Mouse (Mus musculus) urinary bladder, postnatal 36 days (tissue): Measurements from ENCODE around the gene Nub1.
"Not testable (repeated sequence)": the region's sequence is repeated elsewhere in the genome, so short reads cannot be mapped to it uniquely, and the experiment has no call there.

Experiments
- DNase-seq, 2 experiments: peaks; one replicate each; pipeline ENCODE4 v3.0.0; 2022; ENCODE audit warnings: low spot score in 2 of 2, mixed read lengths in 1 of 2

Gene Nub1

DNA sequence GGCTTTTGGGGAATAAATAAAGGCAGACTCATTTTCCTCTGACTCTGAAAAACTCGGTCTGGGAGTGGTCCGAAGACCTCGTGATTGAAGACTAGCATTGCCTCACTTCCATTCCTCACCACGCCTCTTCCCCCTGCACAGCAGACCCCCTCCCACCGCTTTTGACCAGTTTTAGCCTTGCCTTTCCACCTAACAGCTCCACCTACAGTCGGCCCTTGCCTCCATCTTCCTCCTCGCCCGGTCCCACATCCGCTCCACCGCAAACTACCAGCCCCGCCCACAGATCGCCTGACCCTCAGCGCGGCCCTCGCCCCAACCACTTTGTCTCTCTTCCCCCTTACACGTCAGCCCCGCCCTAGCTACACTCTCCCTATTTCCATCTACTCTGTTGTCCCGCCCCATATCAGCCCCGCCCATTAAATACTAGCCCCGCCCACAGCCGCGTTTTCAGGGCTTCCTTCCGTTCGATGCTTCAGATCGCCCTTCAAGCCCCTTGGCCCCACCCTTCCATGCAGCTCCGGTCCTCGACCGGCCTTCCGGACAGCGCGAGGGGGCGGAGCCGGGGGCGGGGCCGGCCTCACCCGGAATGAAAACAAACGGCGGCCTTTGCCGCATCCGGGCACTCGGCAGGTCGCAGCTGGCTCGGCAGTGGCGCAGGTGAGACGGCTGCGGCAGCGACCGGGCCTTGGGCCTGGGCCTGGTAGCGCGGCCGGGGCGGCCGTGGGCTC is at the start of gene Nub1:
Gene Nub1, plus strand, starts transcription at position 167 of the 728 bp plus-strand sequence.
- DNase-seq: peak; percentile 95 to 98

DNA sequence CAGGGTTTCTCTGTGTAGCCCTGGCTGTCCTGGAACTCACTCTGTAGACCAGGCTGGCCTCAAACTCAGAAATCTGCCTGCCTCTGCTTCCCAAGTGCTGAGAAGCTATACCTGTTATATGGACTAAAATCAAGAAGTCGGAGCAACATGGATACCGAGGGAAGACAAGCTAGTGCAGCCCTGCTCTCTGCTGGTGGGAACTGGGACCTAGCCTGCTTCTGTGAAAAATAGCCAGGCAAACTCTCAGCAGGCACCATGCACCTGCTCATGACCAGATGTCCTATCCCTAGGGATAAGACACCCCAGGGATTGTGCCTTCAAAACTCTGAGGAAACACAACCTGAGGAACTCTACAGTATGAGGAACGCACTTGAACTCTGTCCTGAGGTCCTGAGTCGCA is 48.3 kb upstream of the Nub1 start:
- no peak for DNase-seq

DNA sequence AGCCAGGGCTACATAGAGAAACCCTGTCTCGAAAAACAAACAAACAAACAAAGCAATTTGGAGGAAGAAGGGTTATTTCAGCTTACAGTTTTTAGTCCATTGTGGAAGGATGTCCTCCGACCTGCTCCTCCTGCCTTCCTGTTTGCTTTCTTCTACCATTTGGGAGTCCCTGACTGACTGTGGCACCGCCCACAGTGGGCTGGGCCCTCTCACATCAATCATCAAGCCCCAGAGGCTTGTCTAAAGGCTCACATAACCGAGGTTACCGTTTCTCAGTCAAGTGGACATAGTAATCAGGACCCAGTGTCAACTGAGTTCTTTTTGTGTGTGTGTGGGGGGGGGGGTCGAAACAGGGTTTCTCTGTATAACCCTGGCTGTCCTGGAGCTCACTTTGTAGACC is 47.2 kb upstream of the Nub1 start:
- no peak for DNase-seq

DNA sequence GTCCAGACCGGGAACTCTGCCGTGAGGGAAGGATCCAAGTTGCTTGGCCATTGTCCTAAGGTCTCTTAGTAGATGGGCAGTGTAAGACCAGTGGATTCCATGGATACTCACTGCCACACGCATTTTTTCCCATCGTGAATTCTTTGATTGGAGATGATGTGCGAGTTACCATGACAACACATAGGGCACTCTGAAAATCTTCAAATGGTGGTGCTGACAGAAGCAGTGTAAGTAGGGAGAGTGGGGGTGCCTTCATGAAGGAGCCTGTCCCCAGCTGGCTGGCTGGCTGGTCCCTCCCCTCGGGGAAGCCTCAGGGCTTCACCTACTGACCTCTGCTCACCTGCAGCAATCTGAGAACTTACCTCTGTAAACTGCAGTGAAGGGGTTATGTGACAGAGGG is 46.3 kb upstream of the Nub1 start:
- DNase-seq: no peak

DNA sequence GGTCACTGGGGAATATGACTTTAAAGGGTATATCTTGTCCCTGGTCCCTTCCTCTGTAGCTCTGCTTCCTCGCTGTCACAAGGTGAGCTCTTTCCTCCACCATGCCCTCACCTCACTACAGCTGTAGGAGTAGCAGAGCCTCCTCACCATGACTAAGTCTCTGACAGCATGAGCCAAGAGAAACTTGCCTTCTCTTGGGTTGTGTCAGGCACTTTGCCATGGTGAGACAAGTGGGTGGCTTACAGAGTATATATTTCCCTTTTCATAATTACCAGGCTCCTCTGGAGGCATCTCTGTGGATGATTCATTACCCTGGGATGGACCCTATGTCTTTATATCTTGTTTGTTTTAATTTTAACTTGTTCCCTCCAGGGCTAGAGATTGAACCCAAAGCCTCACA is 39.9 kb upstream of the Nub1 start:
- DNase-seq: no peak

DNA sequence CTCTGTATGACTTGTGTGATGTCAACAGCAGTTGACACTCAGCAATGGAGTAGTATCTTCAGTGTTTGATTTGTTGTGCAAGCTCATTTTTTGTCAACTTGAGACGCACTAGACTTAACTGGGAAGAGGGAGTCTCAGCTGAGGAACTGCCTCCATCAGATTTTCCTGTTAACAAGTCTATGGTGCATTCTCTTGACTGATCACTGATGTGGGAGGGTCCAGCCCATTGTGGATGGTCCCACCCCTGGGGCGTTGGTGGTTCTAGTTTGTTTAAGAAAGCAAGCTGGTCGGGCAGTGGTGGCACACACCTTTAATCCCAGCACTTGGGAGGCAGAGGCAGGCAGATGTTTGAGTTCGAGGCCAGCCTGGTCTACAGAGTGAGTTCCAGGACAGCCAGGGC is 36.1 kb upstream of the Nub1 start:
- DNase-seq: no peak

DNA sequence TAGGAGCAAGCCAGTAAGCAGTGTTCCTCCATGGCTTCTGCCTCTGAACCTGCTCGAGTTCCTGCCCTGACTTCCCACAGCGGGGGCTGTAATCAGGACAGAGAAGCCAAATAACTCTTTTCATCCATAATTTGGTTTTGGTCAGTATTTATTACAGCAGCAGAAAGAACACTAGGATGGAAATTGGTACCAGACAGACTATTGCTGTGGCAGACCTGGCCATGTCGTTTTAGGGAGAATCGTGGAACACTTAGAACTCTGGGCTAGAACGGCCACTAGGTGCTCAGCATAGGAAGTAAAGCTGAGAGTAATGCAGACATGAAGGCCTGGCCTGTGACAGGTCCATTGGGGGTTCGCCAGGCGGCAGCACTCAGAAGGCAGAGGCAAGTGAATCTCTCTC is 35.6 kb upstream of the Nub1 start:
- DNase-seq: no peak

DNA sequence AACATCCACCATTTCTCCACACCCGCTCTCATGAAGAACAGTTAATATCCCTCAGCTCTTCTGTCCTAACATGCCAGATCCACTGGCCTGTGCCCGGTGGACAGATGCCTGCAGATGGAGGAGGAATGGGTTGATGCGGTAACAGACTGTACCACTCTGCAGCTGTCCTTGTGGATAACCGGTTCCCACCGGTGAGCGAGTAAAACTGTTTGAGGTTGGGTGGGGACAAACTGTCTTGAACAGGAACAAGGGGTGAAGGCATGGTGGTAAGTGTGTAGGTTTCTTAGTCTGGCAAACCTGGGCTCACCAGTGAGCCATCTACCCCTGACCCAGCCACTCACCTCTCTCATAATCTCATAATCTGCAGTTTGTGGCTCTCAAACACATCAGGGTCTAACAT is 34.0 kb upstream of the Nub1 start:
- DNase-seq: no peak

DNA sequence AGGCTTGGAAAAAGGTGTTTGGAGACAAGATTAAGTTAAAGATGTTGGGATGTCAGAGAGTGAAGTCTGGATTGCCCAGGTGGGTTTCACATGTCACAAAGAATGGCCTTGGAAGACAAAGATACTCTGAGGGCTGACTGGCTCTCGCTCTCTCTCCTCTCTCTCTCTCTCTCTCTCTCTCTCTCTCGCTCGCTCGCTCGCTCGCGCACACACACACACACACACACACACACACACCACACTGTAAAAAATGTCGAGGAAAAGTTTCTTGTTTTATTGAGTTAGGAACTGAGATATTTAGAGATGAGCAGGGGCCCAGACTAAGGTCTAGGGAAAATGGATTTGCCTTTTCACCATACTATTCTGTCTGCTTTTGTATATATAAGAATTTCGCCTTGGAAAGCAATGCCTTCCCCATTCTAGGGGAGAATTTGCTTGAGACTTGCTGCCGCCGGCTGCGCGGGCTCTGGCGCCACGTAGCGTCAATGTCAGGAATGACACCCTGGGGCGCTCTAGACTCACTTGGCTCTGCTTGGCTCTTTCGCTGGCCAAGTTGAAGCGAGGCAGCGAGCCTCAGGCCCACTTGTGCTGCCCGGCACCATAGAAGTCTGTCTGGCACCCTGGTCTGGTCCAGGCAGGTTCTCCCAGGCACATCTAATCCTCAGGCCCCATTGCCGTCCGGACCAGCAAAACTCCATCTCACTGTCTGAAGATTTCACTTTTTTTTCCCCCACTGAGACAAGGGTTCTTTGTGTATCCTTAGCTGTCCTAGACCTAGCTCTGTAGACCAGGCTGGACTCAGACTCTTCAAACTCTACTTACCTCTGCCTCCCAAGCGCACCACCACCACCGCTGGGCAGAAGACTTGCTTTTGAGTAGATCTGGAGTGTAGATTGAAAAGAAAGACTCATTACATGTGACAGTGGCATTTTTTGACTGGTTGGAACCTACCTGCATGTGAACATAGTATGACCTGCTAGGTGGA is 33.3 kb upstream of the Nub1 start:
- DNase-seq: peak; percentile 73 to 85

DNA sequence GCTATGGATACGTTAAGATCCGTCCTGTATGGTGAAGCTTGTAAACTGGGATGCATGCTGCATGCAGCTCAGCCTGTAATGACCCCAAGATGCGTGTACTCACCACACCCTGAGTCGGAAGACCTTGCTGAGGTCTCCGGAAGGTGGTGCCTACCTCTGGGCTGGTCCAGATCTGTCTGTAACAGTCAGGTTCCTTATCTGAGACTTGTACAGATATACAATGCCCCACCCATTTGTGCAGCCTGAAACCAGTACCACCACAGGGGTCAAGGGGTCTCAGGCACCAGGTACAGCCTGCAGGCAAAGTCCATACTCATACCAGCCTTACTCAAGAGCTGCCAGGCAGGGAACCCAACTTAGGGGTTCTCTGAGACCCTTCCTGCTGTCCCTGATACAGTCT is 32.6 kb upstream of the Nub1 start:
- DNase-seq: peak in 1 of 2 experiments; percentile 2

DNA sequence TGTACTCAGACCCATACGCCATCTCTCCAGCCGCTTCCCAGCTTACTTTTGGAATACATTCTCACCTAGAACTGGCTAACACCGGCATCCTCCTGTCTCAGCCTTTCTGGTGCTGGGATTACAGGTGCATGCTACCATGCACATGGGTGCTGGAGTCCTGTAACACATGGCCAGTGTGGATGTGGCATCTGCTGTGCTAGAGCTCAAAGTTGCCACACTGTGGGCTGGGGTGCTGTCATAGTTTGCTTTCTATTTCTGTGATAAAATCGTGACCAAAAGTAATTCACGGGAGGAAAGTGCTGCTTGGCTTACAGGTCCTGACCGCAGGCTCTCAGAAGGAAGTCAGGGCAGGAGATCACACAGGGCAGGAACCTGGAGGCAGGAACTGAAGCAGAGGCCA is 30.8 kb upstream of the Nub1 start:
- no peak for DNase-seq

DNA sequence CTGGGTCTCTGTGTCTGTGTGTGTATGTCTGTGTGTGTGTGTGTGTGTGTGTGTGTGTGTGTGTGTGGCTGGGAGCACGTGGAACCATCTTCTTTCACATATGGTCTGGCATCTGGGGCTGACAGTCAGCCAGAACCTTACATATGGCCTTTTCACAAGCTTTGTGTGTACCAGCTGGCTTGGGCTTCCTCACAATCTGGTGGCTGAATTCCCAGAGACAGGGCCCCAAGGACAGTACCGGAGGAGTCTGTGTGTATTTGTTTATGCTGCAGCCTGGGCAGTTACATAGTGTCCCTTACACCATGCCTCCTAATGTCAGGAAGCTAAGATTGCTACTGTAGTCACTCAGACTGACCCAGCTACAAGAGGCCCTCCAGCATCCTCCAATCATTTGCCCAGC is 28.2 kb upstream of the Nub1 start:
- DNase-seq: no peak

DNA sequence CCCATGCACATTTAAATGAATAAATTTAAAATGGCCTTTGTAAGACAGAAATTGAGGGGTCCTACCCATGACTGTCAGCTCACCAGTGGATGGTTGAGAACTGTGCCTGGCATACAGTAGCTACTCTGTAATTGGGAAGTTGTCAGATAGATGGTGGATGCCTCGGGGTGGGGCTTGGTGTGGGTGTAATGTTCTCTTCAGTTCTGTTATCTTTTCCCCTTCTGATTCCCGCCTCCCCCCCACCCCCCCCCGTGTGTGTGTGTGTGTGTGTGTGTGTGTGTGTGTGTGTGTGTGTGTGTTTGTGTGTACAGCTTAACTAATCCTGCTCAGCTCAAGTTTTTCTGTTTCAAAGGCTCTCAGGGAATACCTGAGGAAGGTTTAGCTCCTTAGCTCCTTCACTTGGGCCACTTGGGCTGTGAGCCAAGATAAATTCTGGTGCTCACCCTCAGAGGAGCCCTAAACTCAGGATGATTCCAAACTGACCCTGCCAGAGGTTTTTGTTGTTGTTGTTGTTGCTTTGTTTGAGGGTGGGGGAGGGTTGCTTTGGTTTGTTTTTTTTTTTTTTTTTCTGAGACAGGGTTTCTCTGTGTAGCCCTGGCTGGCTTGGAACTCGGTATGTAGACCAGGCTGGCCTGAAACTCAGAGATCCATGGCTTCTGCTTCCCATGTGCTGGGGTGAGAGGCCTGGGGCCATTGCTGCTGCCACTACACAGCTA is 25.5 kb upstream of the Nub1 start:
- no peak for DNase-seq

DNA sequence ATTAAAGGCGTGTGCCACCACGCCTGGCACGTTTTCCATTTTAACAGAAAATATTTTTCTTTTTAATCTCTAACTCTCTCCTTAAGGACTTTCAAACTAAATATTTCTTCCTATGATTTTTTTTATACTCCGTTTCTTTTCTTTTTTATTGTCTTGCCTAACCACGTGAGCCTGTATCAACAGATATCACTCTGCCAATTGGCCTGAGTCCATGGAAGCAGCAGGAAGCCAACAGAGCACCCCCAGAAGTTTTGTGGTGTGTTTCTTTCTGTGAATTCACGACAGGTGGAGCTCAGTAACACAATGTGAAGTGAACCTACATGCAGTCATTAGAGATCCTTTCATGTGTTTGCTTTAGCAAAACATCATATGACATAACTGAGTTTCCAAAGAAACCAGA is 23.9 kb upstream of the Nub1 start:
- DNase-seq: no peak

DNA sequence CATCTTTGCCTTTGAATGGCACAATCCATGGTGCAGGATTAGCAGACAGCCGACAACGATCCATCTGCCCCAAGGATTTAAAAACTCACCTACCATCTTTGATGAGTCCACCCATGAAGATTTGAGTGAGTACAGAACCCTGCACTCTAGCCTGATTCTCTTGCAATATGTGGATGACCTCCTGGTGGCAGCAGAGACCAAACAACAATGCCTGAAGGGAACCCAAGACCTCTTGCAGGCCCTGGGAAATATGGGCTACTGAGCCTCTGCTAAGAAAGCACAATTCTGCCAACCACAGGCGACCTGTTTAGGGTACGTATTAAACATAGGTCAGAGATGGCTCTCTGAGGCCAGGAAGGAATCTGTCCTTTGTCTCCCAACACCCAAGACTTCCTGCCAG is 11.1 kb upstream of the Nub1 start:
- peak; percentile 78 to 81 for DNase-seq

DNA sequence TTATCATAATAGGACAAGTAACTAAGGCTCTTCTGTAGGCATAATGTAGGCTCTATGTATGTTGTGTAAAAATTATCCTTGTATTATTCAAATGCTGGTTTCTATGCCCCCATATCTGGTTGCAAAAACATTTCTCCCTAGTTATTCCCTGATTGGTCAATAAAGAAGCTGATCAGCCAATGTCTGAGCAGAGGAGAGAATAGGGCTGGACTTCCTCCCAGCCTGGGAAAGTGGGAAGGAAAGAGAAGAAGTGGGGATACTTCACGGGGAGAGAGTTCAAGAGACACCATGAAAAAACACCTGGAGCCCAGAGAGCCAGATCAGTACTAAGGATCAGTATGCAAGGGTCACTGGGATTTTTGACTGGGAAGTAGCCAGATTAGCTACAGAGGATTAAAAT is 3.9 kb upstream of the Nub1 start:
- DNase-seq: no peak

DNA sequence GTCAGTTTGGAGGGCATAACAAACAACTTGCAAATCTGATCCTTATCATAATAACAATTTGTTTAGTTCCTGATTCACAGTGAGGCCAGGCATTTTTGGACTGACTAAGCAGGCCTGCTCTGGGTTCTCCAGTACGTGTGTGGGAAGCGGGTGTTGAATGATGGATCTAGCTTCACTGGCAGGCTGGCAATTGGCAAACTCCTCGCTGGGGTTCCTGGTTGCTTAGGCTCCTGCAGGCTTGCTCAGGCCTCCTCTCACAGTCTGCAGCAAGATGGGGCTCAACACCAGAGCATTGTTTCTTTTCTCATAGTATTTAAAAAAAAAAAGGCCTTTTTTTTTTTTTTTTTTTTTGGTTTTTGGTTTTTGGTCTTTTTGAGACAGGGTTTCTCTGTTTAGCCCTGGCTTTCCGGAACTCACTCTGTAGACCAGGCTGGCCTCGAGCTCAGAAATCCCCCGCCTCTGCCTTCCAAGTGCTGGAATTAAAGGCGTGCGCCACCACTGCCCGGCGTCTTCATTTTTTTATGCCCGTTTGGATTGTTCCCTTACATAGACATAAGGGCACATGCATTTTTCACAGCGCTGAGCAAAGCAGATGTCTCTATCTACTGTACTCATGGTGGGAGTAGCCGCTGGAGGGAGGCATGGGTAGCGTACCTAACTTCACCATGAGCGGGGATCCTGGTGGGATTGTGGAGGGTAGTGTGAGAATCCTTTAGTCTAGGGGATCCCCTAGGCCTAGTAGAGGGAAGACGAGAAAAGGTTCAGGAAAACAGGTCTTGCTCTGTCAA is 560 bp upstream of the Nub1 start:
- peak; percentile 18 to 39 for DNase-seq

DNA sequence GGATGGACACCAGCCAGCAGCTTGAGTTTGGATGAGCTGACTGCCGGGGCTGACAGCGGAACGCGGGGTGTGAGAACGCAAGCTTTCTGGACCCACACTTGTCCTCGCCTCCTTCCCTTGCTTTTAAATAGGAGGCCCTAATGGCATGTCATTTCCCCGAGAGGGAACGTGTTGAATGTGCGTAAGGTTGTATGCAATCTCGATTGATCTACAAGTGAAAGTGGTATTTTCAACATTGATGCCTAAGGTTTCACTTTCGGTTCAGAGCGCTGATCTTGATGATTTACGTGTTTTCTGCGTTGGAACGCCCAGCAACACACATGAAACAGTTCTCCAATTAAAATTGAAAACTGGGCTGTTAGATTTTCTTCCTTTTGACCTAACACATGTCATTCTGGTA is 844 bp downstream of the Nub1 start:
- DNase-seq: no peak

DNA sequence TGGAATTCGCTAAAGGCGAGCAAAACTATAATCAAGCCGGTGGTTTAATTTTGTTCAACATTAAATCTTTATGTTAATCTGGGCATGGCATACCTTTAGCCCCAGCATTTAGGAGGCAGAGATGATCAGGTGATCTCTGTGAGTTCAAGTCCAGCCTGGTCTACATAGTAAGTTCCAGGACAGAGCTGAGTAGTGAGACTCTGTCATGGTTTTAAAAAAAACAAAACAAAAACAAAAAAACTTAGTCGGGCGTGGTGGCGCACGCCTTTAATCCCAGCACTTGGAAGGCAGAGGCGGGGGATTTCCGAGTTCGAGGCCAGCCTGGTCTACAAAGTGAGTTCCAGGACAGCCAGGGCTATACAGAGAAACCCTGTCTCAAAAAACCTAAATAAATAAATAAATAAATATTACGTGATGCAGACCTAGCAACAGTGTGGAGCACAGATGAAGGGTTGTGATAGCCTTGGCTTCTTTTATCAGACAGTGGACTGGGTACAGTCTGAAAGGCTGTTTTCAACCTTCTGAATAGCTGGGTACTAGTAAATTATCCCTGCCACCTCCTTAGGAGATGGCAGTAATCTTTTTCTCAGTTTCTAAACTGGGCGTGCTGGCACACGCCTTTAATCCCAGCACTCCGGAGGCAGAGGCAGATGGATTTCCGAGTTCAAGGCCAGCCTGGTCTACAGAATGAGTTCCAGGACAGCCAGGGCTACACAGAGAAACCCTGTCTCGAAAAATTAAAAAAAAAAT is 1.5 kb downstream of the Nub1 start:
- DNase-seq: not testable (repeated sequence)

DNA sequence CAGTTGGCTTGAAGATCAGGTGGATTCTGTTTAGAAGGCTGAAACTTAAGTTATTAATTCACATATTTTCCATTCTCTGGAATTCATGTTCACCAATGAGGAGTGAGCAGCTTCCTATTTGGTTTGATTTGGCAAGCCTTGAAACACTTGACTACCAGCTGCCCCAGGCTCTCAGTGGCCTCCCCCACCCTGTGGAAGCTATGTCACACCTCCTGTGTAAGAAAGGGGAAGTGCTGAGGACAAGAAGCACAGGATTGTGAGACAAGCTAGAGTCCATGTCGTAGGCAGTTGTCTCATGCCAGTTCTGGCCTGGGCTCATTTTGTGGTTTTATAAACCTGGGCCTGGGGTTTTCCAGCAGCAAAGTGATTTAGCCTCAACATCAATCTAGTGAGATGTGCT is 2.4 kb downstream of the Nub1 start:
- no peak for DNase-seq

DNA sequence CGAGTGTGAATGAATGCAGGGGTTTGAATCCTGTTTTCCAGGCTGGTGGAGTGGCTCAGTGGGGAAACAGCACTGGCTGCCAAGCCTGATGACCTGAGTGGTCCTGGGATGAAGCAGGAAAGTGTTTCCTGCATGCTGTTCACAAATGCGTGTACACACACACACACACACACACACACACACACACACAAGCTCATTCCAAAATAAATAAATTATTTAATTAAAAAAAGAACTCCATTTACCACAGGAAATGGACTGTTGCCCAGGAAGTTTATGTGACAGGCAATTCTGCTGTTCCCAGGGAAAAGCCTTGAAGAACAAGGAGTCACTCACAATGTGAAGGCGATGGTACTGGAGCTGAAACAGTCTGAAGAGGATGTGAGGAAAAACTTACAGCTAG is 11.4 kb downstream of the Nub1 start:
- no peak for DNase-seq
